Mouse (Mus musculus) cerebellum, adult 18-20 months (tissue): ENCODE data around the gene Rfx8.
A peak's percentile ranks its signal among the peaks of the same experiment; 100 is the strongest.

Source experiments
- DNase-seq, 2 experiments: peaks; one replicate each; pipeline ENCODE4 v3.0.0; 2021

Rfx8 gene

GRCm38 (mm10) chr1:39720632-39721350, at the start of gene Rfx8:
Gene Rfx8 (minus strand): TSS chr1:39720997.
- DNase-seq: peak; percentile 15 to 35

GRCm38 (mm10) chr1:39770436-39770835, 49.6 kb upstream of the Rfx8 start:
- DNase-seq: no peak

- DNase-seq: no peak
Observed at GRCm38 (mm10) chr1:39768017-39768416, 47.2 kb upstream of the Rfx8 start.

GRCm38 (mm10) chr1:39765854-39766493, 45.2 kb upstream of the Rfx8 start:
- no peak for DNase-seq

GRCm38 (mm10) chr1:39762025-39762370, 41.2 kb upstream of the Rfx8 start:
- peak; percentile 22 to 39 for DNase-seq

- DNase-seq: peak; percentile 74 to 81
Observed at GRCm38 (mm10) chr1:39761211-39762024, 40.6 kb upstream of the Rfx8 start.

GRCm38 (mm10) chr1:39760181-39760715, 39.5 kb upstream of the Rfx8 start:
- no peak for DNase-seq

- DNase-seq: no peak
Observed at GRCm38 (mm10) chr1:39759231-39760175, 38.7 kb upstream of the Rfx8 start.

GRCm38 (mm10) chr1:39758244-39758643, 37.4 kb upstream of the Rfx8 start:
- DNase-seq: no peak

- DNase-seq: no peak
Observed at GRCm38 (mm10) chr1:39756952-39757351, 36.2 kb upstream of the Rfx8 start.

GRCm38 (mm10) chr1:39754224-39754957, 33.6 kb upstream of the Rfx8 start:
- DNase-seq: no peak

GRCm38 (mm10) chr1:39751537-39751936, 30.7 kb upstream of the Rfx8 start:
- DNase-seq: no peak

GRCm38 (mm10) chr1:39749664-39750063, 28.9 kb upstream of the Rfx8 start:
- no peak for DNase-seq

GRCm38 (mm10) chr1:39749214-39749613, 28.4 kb upstream of the Rfx8 start:
- no peak for DNase-seq

- DNase-seq: no peak
Observed at GRCm38 (mm10) chr1:39748666-39749065, 27.9 kb upstream of the Rfx8 start.

GRCm38 (mm10) chr1:39746464-39746863, 25.7 kb upstream of the Rfx8 start:
- no peak for DNase-seq

GRCm38 (mm10) chr1:39740948-39741347, 20.2 kb upstream of the Rfx8 start:
- no peak for DNase-seq

GRCm38 (mm10) chr1:39740002-39740401, 19.2 kb upstream of the Rfx8 start:
- DNase-seq: no peak

- DNase-seq: no peak
Observed at GRCm38 (mm10) chr1:39735927-39736604, 15.3 kb upstream of the Rfx8 start.

GRCm38 (mm10) chr1:39735493-39735892, 14.7 kb upstream of the Rfx8 start:
- DNase-seq: no peak

- DNase-seq: no peak
Observed at GRCm38 (mm10) chr1:39734881-39735280, 14.1 kb upstream of the Rfx8 start.
